Mouse (Mus musculus): ENCODE data around the gene Gpc6. TPM values are rescaled to one million over a fixed set of nuclear protein-coding genes. Genes with fewer than 3 reads are reported as not detected.
"Not testable (repeated sequence)": the region's sequence is repeated elsewhere in the genome, so short reads cannot be mapped to it uniquely, and the experiment has no call there.

Gene Gpc6
- polyA plus RNA-seq, 1 experiment from 2014 or later = 37.0 TPM

DNA sequence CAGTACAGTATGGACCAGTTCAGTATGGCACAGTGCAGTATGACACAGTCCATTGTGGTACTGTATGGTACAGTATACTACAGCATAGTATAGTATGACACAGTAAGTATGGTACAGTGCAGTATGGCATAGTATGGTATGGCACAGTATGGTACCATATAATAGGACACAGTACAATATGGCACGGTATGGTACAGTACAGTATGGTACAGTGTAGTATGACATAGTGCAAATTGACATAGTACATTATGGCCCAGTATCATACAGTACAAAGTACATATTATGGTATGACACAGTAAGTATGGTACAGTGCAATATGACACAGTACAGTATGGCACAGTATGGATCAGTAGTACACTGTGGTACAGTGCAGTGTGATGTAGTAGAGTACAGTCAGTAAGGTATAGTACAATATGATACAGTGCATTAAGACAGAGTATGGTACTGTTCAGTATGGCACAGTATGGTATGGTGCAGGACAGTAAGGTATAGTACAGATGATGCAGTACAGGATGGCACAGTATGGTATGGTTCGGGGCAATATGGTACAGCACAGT, 521.6 kb downstream of the Gpc6 start:
- not testable (repeated sequence) for H3K27me3 ChIP-seq; H3K4me3 ChIP-seq; H3K27ac ChIP-seq (replicated peaks); H3K36me3 ChIP-seq; H3K9me3 ChIP-seq; H3K9ac ChIP-seq (replicated peaks); H3K4me2 ChIP-seq (replicated peaks); H3K4me1 ChIP-seq
- peak; percentile 63 for ATAC-seq (ENCODE audit: low FRiP score, low read depth)
- 95% methylated on average over 2 of the region's 2 CpGs for WGBS

DNA sequence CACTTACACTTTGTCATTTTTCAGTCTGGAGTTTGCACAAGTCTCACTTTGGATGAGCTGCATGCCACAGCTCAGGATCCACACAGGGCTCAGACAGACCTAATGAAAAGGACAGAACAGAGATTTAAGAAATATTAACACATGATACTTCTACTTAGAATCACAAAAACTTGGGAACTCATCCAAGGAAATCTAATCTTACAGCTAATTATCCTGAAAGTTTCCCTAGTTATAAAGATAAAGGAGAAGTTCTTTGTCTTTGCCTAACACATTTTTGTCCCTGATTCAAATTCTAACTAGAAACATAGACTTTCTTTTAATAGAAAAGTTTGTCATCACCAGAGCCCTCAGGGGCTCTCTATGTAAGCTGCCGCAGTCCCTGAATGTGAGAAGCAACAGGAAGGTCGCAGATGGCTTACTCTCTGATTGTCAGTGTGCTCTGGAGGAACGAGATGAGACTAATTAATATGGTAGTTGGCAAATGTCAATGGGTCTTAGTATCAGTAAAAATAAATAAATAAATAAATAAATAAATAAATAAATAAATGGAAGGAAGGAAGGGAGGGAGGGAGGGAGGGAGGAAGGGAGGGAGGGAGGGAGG, 526.4 kb downstream of the Gpc6 start:
- H3K27me3 ChIP-seq = no peaks in the 10 kb centered on the region
- H3K9me3 ChIP-seq = no peaks in the 10 kb centered on the region
- H3K36me3 ChIP-seq = no peaks in the 10 kb centered on the region
- no peaks in the 10 kb centered on the region for H3K4me1 ChIP-seq
- H3K4me2 ChIP-seq (replicated peaks) = no peak overlapping the region
- WGBS = 43% methylated on average over 3 of the region's 3 CpGs
- H3K27ac ChIP-seq (replicated peaks) = no peak overlapping the region
- no peak overlapping the region for H3K9ac ChIP-seq (replicated peaks)
- ATAC-seq (ENCODE audit: low FRiP score, low read depth) = no peak
- no peak overlapping the region for H3K4me3 ChIP-seq

DNA sequence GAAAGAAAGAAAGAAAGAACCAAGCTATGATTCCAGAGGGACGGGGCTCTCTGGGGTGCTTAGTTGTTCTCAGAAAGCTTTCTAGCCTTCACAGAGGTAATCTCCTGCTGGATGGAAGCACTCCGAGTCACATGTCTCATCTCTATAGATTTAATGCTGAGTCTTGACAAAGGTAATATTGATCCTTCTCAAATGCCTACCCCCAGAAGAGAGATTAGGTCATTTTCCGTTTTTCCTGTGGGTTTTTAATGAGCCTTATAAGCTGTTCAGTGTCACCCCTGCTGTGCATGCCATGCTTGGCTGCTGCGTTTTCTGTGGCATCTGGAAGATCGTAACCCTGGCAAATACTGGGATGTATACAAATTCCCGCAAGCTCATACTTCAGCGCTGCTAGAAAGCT, 527.0 kb downstream of the Gpc6 start:
- H3K9me3 ChIP-seq = no peaks in the 10 kb centered on the region
- 32% methylated on average over 7 of the region's 7 CpGs for WGBS
- no peaks in the 10 kb centered on the region for H3K27me3 ChIP-seq
- H3K36me3 ChIP-seq = no peaks in the 10 kb centered on the region
- no peaks in the 10 kb centered on the region for H3K4me1 ChIP-seq
- H3K4me2 ChIP-seq (replicated peaks) = no peak overlapping the region
- no peak overlapping the region for H3K27ac ChIP-seq (replicated peaks)
- H3K4me3 ChIP-seq = no peak overlapping the region
- peak; percentile 49; the same call in 1 of the 2 replicates for ATAC-seq (ENCODE audit: low FRiP score, low read depth)
- no peak overlapping the region for H3K9ac ChIP-seq (replicated peaks)

DNA sequence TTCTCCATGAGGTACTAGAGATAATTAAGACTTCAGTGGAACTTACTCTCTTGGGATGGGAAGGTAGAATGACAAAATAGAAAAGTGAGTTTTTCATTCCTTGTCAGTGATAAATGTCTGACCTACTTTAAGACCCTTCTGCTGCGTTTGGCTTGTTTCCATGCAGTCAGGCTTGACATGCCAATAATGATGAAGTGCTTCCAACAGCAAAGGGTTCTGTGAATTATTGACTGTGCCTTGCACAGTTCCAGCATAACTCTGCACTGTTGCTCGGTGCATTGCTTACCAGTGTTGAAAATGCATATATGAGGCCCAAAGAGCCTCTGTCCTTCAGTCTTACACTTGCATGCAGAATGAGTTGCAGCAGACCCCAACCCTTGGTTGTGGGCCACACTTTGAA, 548.3 kb downstream of the Gpc6 start:
- WGBS = 88% methylated on average over 2 of the region's 2 CpGs
- no peaks in the 10 kb centered on the region for H3K4me1 ChIP-seq

DNA sequence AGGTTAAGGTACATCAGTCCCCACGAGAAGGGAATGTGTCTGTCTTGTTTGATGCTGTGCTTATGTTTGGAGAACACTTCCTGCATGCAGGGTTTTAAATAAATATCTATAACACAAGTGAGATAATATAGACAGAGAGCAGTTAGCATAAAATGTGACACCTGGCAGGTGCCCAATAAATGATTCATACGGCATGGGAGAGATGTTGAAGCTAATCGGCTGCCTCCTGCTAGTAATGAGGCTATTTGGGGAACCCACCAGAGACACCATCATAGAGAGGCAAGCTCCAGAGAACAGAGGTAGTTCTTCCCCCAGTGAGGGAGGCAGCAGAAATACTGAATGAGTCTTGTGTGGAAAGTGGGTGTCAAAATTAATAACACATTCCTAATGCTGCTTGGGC, 553.8 kb downstream of the Gpc6 start:
- no peak overlapping the region for H3K4me3 ChIP-seq
- H3K4me1 ChIP-seq = no peaks in the 10 kb centered on the region
- ATAC-seq (ENCODE audit: low FRiP score, low read depth) = peak; percentile 41; the same call in 1 of the 2 replicates
- no peak overlapping the region for H3K9ac ChIP-seq (replicated peaks)
- H3K36me3 ChIP-seq = no peaks in the 10 kb centered on the region
- H3K27me3 ChIP-seq = no peaks in the 10 kb centered on the region
- no peak overlapping the region for H3K4me2 ChIP-seq (replicated peaks)
- 87% methylated on average over 3 of the region's 3 CpGs for WGBS
- H3K27ac ChIP-seq (replicated peaks) = no peak overlapping the region
- H3K9me3 ChIP-seq = no peaks in the 10 kb centered on the region

More for the DNA sequence above, 548.3 kb downstream of the Gpc6 start:
- no peaks in the 10 kb centered on the region for H3K36me3 ChIP-seq
- H3K9ac ChIP-seq (replicated peaks) = no peak overlapping the region
- H3K27ac ChIP-seq (replicated peaks) = no peak overlapping the region
- no peak overlapping the region for H3K4me3 ChIP-seq
- ATAC-seq (ENCODE audit: low FRiP score, low read depth) = no peak
- H3K27me3 ChIP-seq = no peaks in the 10 kb centered on the region
- no peak overlapping the region for H3K4me2 ChIP-seq (replicated peaks)
- no peaks in the 10 kb centered on the region for H3K9me3 ChIP-seq

DNA sequence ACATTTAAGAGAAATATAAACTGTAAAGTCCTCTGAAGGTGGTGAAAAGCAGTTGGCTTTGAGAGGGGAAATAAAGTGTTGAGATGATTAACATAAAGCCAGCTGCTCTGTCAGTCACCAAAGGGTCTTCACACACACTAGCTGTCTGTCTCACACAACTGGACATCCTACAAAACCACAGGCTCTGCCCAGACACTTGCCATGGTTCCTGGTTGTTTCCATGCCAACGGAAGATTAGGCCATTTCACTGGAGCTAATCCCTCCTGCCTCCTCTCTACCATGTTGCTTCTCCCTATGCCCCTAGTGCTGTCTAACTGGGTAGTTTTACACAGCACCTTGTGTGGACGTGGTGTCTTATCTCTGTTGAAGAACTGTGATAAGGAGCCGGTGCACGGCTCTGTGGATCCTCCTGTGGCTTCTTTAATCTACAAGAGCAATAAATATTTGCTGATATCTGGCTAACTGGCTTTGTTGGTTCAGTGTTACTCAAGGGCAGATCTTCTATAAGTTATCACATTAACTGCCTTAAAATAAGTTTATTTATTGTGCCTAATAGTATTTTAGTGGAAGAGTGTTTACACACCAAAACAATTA, 562.1 kb downstream of the Gpc6 start:
- no peak overlapping the region for H3K4me3 ChIP-seq
- no peak overlapping the region for H3K9ac ChIP-seq (replicated peaks)
- peaks cover 7% of the 10 kb centered on the region for H3K4me1 ChIP-seq
- no peaks in the 10 kb centered on the region for H3K36me3 ChIP-seq
- peak; percentile 83 for ATAC-seq (ENCODE audit: low FRiP score, low read depth)
- WGBS = 36% methylated on average over 4 of the region's 4 CpGs
- H3K27ac ChIP-seq (replicated peaks) = no peak overlapping the region; the same call in 1 of the 2 replicates
- H3K4me2 ChIP-seq (replicated peaks) = no peak overlapping the region
- no peaks in the 10 kb centered on the region for H3K9me3 ChIP-seq
- H3K27me3 ChIP-seq = no peaks in the 10 kb centered on the region

DNA sequence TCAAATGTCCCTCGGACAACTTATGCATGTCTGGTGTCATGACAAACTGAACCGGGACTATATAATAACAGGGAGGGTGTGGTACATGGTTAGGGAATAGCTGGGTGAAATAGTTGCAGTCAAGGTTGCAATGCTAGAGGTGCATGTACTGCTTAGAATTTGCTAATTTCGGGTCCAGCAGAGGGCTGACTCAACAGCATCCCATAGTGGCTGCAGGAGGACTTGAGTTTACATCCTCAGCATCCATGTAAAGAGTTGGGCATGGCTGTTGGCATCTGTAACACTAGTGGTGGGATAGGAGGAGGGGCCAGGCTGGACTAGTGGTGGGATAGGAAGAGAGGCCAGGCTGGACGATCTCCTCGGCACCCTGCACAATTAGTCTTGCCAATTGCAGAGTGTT, 565.4 kb downstream of the Gpc6 start:
- Histone ChIP-seq H3K4me2 (replicated peaks) (no peak overlapping the region), H3K36me3 (no peaks in the 10 kb centered on the region), H3K4me3 (no peak overlapping the region), H3K27ac (replicated peaks) (no peak overlapping the region), H3K27me3 (no peaks in the 10 kb centered on the region), H3K9me3 (no peaks in the 10 kb centered on the region), H3K9ac (replicated peaks) (no peak overlapping the region), H3K4me1 (peaks cover 7% of the 10 kb centered on the region)
- no peak for ATAC-seq (ENCODE audit: low FRiP score, low read depth)
- WGBS = 69% methylated on average over 5 of the region's 5 CpGs

DNA sequence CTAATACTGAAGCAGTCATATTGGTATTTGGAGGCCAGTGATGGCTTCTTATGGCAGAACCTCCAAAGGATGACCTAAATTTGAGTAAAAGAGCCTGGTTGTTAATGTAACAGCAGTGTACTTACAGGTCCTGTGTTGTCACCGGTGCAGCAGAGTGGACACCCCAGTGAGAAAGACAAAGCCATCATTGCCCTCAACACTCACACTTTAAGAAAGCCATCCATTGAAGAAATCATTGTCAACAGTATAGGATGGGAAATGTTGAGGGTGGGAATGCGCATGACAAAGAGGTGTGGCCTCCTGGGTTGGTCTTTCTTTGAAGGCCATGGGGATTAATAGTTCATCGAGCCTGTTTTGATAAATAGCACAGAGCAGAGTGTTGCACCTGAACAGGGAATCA, 570.0 kb downstream of the Gpc6 start:
- Histone ChIP-seq H3K36me3 (no peaks in the 10 kb centered on the region), H3K27me3 (no peaks in the 10 kb centered on the region), H3K9ac (replicated peaks) (no peak overlapping the region), H3K9me3 (no peaks in the 10 kb centered on the region), H3K27ac (replicated peaks) (no peak overlapping the region), H3K4me2 (replicated peaks) (no peak overlapping the region), H3K4me1 (no peaks in the 10 kb centered on the region), H3K4me3 (no peak overlapping the region)
- 75% methylated on average over 3 of the region's 3 CpGs for WGBS
- ATAC-seq (ENCODE audit: low FRiP score, low read depth) = no peak

DNA sequence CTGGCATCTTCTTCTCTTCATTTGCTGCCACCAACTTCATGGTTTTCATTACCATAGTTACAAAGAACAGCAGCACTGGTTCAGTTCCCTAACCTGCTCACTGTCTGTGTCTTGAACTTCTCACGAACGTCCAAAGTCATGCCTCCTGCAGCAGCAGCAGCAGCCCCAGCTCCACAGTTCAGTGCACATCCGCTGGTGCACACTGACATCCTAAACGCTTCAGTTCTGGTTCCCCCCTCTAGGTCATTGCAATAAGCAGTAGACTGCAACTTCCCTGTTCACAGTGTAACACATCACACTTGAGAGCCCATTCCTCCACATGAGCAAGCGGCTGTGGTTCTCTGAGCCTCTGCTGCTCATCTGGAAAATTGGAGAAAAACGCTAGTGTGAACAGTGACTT, 573.7 kb downstream of the Gpc6 start:
- no peak overlapping the region for H3K4me3 ChIP-seq
- no peaks in the 10 kb centered on the region for H3K4me1 ChIP-seq
- no peaks in the 10 kb centered on the region for H3K36me3 ChIP-seq
- H3K27ac ChIP-seq (replicated peaks) = no peak overlapping the region
- no peak for ATAC-seq (ENCODE audit: low FRiP score, low read depth)
- no peak overlapping the region for H3K4me2 ChIP-seq (replicated peaks)
- no peaks in the 10 kb centered on the region for H3K9me3 ChIP-seq
- WGBS = 78% methylated on average over 6 of the region's 6 CpGs
- H3K27me3 ChIP-seq = no peaks in the 10 kb centered on the region
- H3K9ac ChIP-seq (replicated peaks) = no peak overlapping the region

DNA sequence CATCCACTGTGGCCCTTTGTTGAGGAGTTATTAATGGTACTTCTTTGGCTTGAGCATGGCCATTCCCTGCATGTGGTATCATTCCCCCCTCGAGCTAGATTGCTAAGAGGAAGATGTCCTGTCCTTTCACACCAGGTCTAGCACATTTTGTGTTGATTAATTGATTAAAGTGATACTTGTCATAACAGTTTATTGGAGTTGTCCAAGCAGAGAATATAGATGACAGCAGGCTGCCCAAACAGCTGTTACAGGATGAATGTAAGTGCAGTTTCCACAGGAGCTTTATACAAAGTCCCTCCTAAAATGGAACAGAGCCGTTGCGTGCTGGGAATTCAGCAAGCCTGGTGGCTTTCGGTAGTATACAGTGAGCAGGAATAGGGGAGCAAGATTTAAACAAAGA, 574.2 kb downstream of the Gpc6 start:
- Histone ChIP-seq H3K9ac (replicated peaks) (no peak overlapping the region), H3K36me3 (no peaks in the 10 kb centered on the region), H3K27me3 (no peaks in the 10 kb centered on the region), H3K4me1 (no peaks in the 10 kb centered on the region), H3K4me3 (no peak overlapping the region), H3K4me2 (replicated peaks) (no peak overlapping the region), H3K27ac (replicated peaks) (no peak overlapping the region), H3K9me3 (no peaks in the 10 kb centered on the region)
- ATAC-seq (ENCODE audit: low FRiP score, low read depth) = no peak
- WGBS = 86% methylated on average over 4 of the region's 4 CpGs

DNA sequence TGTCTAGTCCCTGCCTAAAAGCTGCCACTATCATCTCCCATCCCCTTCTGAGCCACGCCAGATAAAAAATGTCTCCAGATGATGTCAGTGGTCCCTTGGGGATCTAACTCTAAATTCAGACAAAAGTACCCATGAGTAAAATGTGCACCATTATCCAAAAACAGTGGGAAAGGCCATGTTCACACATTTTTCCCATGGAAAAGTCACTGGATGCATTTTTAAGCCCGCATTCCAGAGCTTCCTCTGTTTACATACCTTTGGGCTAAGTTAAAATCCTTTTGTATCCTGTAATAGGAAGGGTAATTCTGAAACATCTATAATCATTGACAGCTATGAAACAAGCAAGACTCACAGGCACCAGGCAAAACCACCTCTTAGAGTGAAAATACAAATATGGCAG, 589.7 kb downstream of the Gpc6 start:
- H3K27me3 ChIP-seq = no peaks in the 10 kb centered on the region
- H3K9ac ChIP-seq (replicated peaks) = no peak overlapping the region
- H3K4me2 ChIP-seq (replicated peaks) = no peak overlapping the region
- no peak overlapping the region for H3K27ac ChIP-seq (replicated peaks)
- peaks cover 4% of the 10 kb centered on the region; the same call in 1 of the 2 replicates for H3K4me1 ChIP-seq
- no peak overlapping the region for H3K4me3 ChIP-seq
- H3K36me3 ChIP-seq = no peaks in the 10 kb centered on the region
- no peak for ATAC-seq (ENCODE audit: low FRiP score, low read depth)
- H3K9me3 ChIP-seq = no peaks in the 10 kb centered on the region
- 81% methylated on average over 2 of the region's 2 CpGs for WGBS

DNA sequence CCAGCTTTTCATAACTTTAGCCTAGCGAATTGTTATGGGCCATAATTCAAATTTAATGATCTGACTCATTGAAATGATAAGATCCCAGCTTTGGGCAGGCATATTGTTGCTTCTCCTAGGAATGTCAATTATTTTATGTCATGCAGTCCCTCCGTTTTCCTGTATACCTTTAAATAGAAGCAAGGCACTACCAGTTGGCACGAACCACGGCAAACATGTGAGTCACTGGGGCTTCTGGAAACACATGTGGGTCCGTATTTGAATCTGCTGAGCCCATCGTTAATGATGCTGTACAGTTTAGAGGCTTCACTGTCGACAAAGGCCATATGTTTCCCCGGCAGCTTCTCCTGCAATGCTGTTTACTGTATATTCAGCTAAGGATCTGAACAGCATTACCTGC, 594.5 kb downstream of the Gpc6 start:
- Histone ChIP-seq H3K4me3 (no peak overlapping the region), H3K27ac (replicated peaks) (no peak overlapping the region), H3K4me1 (no peaks in the 10 kb centered on the region), H3K36me3 (no peaks in the 10 kb centered on the region), H3K4me2 (replicated peaks) (no peak overlapping the region), H3K9me3 (no peaks in the 10 kb centered on the region), H3K27me3 (no peaks in the 10 kb centered on the region), H3K9ac (replicated peaks) (no peak overlapping the region)
- ATAC-seq (ENCODE audit: low FRiP score, low read depth) = no peak
- 82% methylated on average over 8 of the region's 8 CpGs for WGBS

DNA sequence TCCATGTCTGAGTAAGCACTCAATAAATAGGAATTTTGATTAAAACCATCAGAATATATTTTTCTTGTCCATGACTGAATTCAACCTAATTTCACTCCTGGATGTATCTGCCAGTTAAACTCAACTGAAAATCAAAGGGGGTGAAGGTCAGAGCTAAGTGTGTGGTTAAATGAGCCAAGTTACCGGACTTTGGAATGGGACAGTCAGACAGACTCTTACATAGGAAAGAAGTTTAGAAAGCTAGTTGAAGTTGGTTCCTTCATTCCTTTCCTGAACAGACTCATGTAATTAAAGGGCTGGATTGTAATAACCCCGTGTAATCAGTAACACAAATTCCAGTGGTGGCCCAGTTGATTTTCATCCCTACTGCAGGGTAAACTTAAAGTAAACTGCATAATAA, 595.6 kb downstream of the Gpc6 start:
- no peak overlapping the region for H3K4me3 ChIP-seq
- ATAC-seq (ENCODE audit: low FRiP score, low read depth) = no peak
- H3K27ac ChIP-seq (replicated peaks) = no peak overlapping the region
- no peaks in the 10 kb centered on the region for H3K36me3 ChIP-seq
- no peaks in the 10 kb centered on the region for H3K9me3 ChIP-seq
- H3K27me3 ChIP-seq = no peaks in the 10 kb centered on the region
- WGBS = 93% methylated on average over 2 of the region's 2 CpGs
- H3K4me1 ChIP-seq = no peaks in the 10 kb centered on the region
- H3K9ac ChIP-seq (replicated peaks) = no peak overlapping the region
- no peak overlapping the region for H3K4me2 ChIP-seq (replicated peaks)
